24 mouse cellular contexts compared by ENCODE assay signal in the genomic region with DNA sequence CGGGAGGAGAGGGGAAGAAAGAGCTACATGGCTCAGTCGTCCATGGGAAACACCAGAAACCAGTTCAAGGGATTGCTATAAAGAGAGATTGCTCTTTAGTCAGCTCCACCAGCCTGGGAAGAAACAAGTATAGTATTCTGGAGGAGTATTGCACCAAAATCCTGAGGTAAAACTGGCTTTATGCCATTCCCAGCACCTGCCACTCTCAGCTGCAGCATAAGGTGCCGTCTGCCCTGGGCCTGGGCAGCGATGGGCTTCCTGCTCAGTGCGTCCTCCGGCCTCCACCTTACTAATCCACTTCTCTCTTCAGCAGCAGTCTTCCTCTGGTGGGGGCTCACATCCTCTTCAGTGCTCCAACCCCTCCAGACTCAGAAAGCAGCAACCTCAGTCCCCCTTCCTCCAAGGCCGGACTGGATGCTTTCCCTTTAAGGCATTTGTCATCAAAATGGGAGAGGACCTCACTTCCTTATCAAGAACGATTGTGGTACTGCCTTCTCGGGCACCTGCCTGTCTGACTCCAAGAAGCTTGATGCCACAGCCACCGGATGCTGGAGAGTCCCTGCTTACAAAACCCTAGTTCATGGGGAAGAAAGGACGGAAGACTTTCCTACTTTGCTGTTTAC.
DNase-seq lines count a peak whose midpoint lies in the region; ATAC-seq lines count a peak whose summit lies in the region.
"Had no signal": no experiment of that assay in that cellular context is flagged by ENCODE, and none has a peak within 500 bp of the region (broad histone marks: within the 10 kb centered on the region; RNA-seq: fewer than 3 reads in every experiment).

No protein-coding gene starts in this region.

- no peak overlapping the region for H3K27ac ChIP-seq in heart, embryonic 13.5 days (replicated peaks)
- H3K27ac ChIP-seq: embryonic facial prominence, embryonic 13.5 days; forebrain, embryonic 12.5 days; hindbrain, postnatal 0 days had no signal

- 0 out of 2 replicates have a peak overlapping the region, but pooled peaks have one; percentile 28 for H3K9ac ChIP-seq in heart, embryonic 13.5 days
- H3K9ac ChIP-seq: embryonic facial prominence, embryonic 13.5 days; forebrain, embryonic 12.5 days; liver, postnatal 0 days had no signal

- 32% methylated on average over 11 of the region's 11 CpGs for WGBS in heart, embryonic 13.5 days

- DNase-seq in cerebellum, postnatal 14 days, result peak; percentile 36 to 46
- DNase-seq in cerebellum, adult 18-20 months, result no peak
- no peak for DNase-seq in heart, adult 18-20 months
- DNase-seq in lung, postnatal 10 days, result peak; percentile 15
- no peak for DNase-seq in lung, postnatal 36 days
- no peak for DNase-seq in gastrocnemius, postnatal 14 days
- DNase-seq: adrenal gland, postnatal 10 days; cerebellum, adult 9-10 months; embryo, embryonic 11 days; gastrocnemius, postnatal 36 days; kidney, adult 9 months; kidney, postnatal 14 days; layer of hippocampus, postnatal 36 days; liver, postnatal 0 days; midbrain, embryonic 14.5 days; thymus, adult 18-20 months; thymus, postnatal 36 days had no signal

- no peaks in the 10 kb centered on the region for H3K36me3 ChIP-seq in heart, embryonic 13.5 days
- H3K36me3 ChIP-seq: embryonic facial prominence, embryonic 13.5 days; forebrain, embryonic 12.5 days had no signal

- peak overlapping the region; percentile 18; the same call in 1 of the 2 replicates for H3K4me2 ChIP-seq in heart, embryonic 13.5 days
- H3K4me2 ChIP-seq: embryonic facial prominence, embryonic 13.5 days; forebrain, embryonic 12.5 days had no signal

- H3K27me3 ChIP-seq in heart, embryonic 13.5 days (replicated peaks), result no peaks in the 10 kb centered on the region
- H3K27me3 ChIP-seq: embryonic facial prominence, embryonic 13.5 days; forebrain, embryonic 12.5 days had no signal

- H3K9me3 ChIP-seq in heart, embryonic 13.5 days, result no peaks in the 10 kb centered on the region
- H3K9me3 ChIP-seq: embryonic facial prominence, embryonic 13.5 days; forebrain, embryonic 12.5 days had no signal

- peaks cover 28% of the 10 kb centered on the region for H3K4me1 ChIP-seq in heart, embryonic 13.5 days
- H3K4me1 ChIP-seq: embryonic facial prominence, embryonic 13.5 days; forebrain, embryonic 12.5 days had no signal

- H3K4me3 ChIP-seq in heart, embryonic 13.5 days, result no peak overlapping the region
- H3K4me3 ChIP-seq: embryonic facial prominence, embryonic 13.5 days; erythroblast, embryonic 14.5 days; forebrain, embryonic 12.5 days had no signal

- intact Hi-C loops in gastrocnemius, postnatal 14 days (cut with DNase I; ENCODE audit: low total_unique reads), result no loop called here

- no peak for ATAC-seq in heart, embryonic 13.5 days (ENCODE audit: extremely low read depth, insufficient number of reproducible peaks, low FRiP score, low TSS enrichment)
- peak; percentile 74 for ATAC-seq in granulocyte monocyte progenitor cell, adult 5-6 weeks (replicated peaks; ENCODE audit: poor library complexity, severe bottlenecking)
- ATAC-seq: hindbrain, postnatal 0 days; intestine, embryonic 16.5 days; liver, postnatal 0 days had no signal

Comparison
In these comparisons a context has a peak if more than half of its experiments do, and no peak if none do; other contexts are left out.
1. DNase-seq: peak in cerebellum, postnatal 14 days (2 of 2) and lung, postnatal 10 days (single experiment); none in cerebellum, adult 18-20 months (0 of 2), heart, adult 18-20 months (0 of 2), lung, postnatal 36 days (single experiment) and gastrocnemius, postnatal 14 days (single experiment).